Mouse (Mus musculus) ES-Bruce4 (cell line): ENCODE measurements around the gene Bicral.

Source experiments
- CTCF ChIP-seq: IDR thresholded peaks from one replicate; pipeline ENCODE4 v1.8.1; 2011; ENCODE audit warnings: low read depth, low read length
- EP300 ChIP-seq: IDR thresholded peaks from 2 replicates; pipeline ENCODE4 v1.6.1; 2011; ENCODE audit warnings: low read depth, low read length; ENCODE audit not compliant: insufficient read depth

- TF ChIP-seq CTCF (no peak), EP300 (no peak)
These were observed 86.3 kb downstream of the Bicral start for GRCm38 (mm10) chr17:46772038-46772403.
